Mouse (Mus musculus) CH12.LX (cell line): ENCODE results near the gene Tspo2. TPM values are rescaled to one million over a fixed set of nuclear protein-coding genes. Genes with fewer than 3 reads are reported as not detected.

Experiments
- DNase-seq: peaks from one replicate; pipeline ENCODE4 v3.0.0-alpha.2; 2013; ENCODE audit errors: extremely low read depth
- H3K27ac ChIP-seq: 2 replicates; pipeline ENCODE4 v1.5.1; 2012; ENCODE audit warnings: low read depth, mild to moderate bottlenecking, control low read depth, moderate library complexity; ENCODE audit not compliant: insufficient read depth
- H3K27me3 ChIP-seq: replicated peaks from 2 replicates; pipeline ENCODE3; 2012; ENCODE audit warnings: inconsistent platforms
- H3K36me3 ChIP-seq, 2 experiments: replicated peaks in 1 of 2; 2 replicates each; pipeline versions ENCODE3 to v1.6.1; 2012; ENCODE audit warnings: inconsistent platforms in 1 of 2, low read length in 1 of 2, mild to moderate bottlenecking in 1 of 2, mixed read lengths in 1 of 2, moderate library complexity in 1 of 2; ENCODE audit not compliant: control insufficient read depth in 1 of 2, insufficient read depth in 1 of 2
- H3K4me1 ChIP-seq, 2 experiments: 2 replicates each; pipeline ENCODE4 v1.6.1; 2012; ENCODE audit warnings: inconsistent platforms in 1 of 2, moderate library complexity in 1 of 2; ENCODE audit not compliant: insufficient read depth in 2 of 2, control insufficient read depth in 1 of 2
- H3K4me2 ChIP-seq: 2 replicates; pipeline ENCODE4 v1.6.1; 2012; ENCODE audit warnings: low read depth, mild to moderate bottlenecking, control low read depth; ENCODE audit not compliant: poor library complexity, insufficient read depth, severe bottlenecking
- H3K4me3 ChIP-seq, 3 experiments: fragments of 150-350 bp in 1 of 3; sonication (generic) in 1 of 3; replicated peaks in 1 of 3; 2 replicates each; pipeline versions ENCODE3 to v1.5.1; 2011 to 2012; ENCODE audit warnings: low read depth in 2 of 3, low read length in 2 of 3, mild to moderate bottlenecking in 2 of 3, moderate library complexity in 2 of 3, control low read depth in 1 of 3, improper control_type of control experiment in 1 of 3, inconsistent platforms in 1 of 3, mixed read lengths in 1 of 3; ENCODE audit not compliant: poor library complexity in 1 of 3
- H3K79me2 ChIP-seq: replicated peaks from 2 replicates; pipeline ENCODE4 v1.6.1; 2012; ENCODE audit warnings: mild to moderate bottlenecking, moderate library complexity; ENCODE audit not compliant: control insufficient read depth, poor library complexity, insufficient read depth, severe bottlenecking; ENCODE audit errors: extremely low read depth
- H3K9ac ChIP-seq: 2 replicates; pipeline ENCODE4 v1.6.1; 2012; ENCODE audit warnings: low read depth, mild to moderate bottlenecking, control low read depth, moderate library complexity; ENCODE audit not compliant: insufficient read depth
- H3K9me3 ChIP-seq: replicated peaks from 2 replicates; pipeline ENCODE3; 2012; ENCODE audit warnings: low read length, inconsistent platforms, mixed read lengths
- BHLHE40 ChIP-seq: IDR thresholded peaks from 2 replicates; pipeline ENCODE4 v1.6.1; 2011; ENCODE audit warnings: mild to moderate bottlenecking, low read depth, low read length, improper control_type of control experiment
- CHD1 ChIP-seq: IDR thresholded peaks from 2 replicates; pipeline ENCODE4 v1.6.1; 2012; ENCODE audit warnings: low read depth, low read length, improper control_type of control experiment, inconsistent platforms
- CTCF ChIP-seq, 2 experiments: IDR thresholded peaks in 1 of 2; conservative IDR thresholded peaks in 1 of 2; 2 replicates each; pipeline ENCODE4 v1.5.1; 2011 to 2012; ENCODE audit warnings: low read depth in 2 of 2, low read length in 2 of 2, improper control_type of control experiment in 1 of 2, inconsistent platforms in 1 of 2, mild to moderate bottlenecking in 1 of 2, moderate library complexity in 1 of 2
- E2F4 ChIP-seq: IDR thresholded peaks from 2 replicates; pipeline ENCODE4 v1.6.1; 2011; ENCODE audit warnings: low read depth, low read length, improper control_type of control experiment; ENCODE audit not compliant: insufficient replicate concordance
- EP300 ChIP-seq: IDR thresholded peaks from 2 replicates; pipeline ENCODE4 v1.6.1; 2011; ENCODE audit warnings: low read length, improper control_type of control experiment
- JUND ChIP-seq: conservative IDR thresholded peaks from 2 replicates; pipeline ENCODE4 v1.6.1; 2011; ENCODE audit warnings: low read depth, low read length, improper control_type of control experiment
- MAFK ChIP-seq: IDR thresholded peaks from 2 replicates; pipeline ENCODE4 v1.6.1; 2011; ENCODE audit warnings: low read length, improper control_type of control experiment; ENCODE audit not compliant: insufficient replicate concordance
- MXI1 ChIP-seq: IDR thresholded peaks from 2 replicates; pipeline ENCODE4 v1.6.1; 2011; ENCODE audit warnings: mild to moderate bottlenecking, low read depth, low read length, improper control_type of control experiment
- POLR2AphosphoS2 ChIP-seq: IDR thresholded peaks from 2 replicates; pipeline ENCODE4 v1.6.1; 2011; ENCODE audit warnings: low read depth, low read length, improper control_type of control experiment
- RAD21 ChIP-seq: IDR thresholded peaks from 2 replicates; pipeline ENCODE4 v1.6.1; 2011; ENCODE audit warnings: low read depth, mild to moderate bottlenecking, low read length, improper control_type of control experiment, moderate library complexity
- RCOR1 ChIP-seq: conservative IDR thresholded peaks from 2 replicates; pipeline ENCODE4 v1.6.1; 2012; ENCODE audit warnings: low read depth, mild to moderate bottlenecking, inconsistent platforms, low read length, improper control_type of control experiment
- SIN3A ChIP-seq: IDR thresholded peaks from 2 replicates; pipeline ENCODE4 v1.6.1; 2012; ENCODE audit warnings: low read length, improper control_type of control experiment, inconsistent platforms
- ZKSCAN1 ChIP-seq: IDR thresholded peaks from 2 replicates; pipeline ENCODE4 v1.6.1; 2012; ENCODE audit warnings: low read depth, inconsistent platforms, low read length, improper control_type of control experiment, borderline replicate concordance
- dilution Hi-C: fragments of 300-500 bp; cut with MboI; formaldehyde crosslinking; loops from 2 replicates; pipeline ENCODE4 v1.14.3; 2020; ENCODE audit warnings: low sequenced_read_pairs; ENCODE audit not compliant: extremely low pct_unique_long_range_greater_than_20kb, extremely low pct_ligation_motif_present
- in situ Hi-C: fragments of 300-500 bp; cut with MboI; formaldehyde crosslinking; loops from 3 replicates; pipeline ENCODE4 v1.14.3; 2019; ENCODE audit warnings: low sequenced_read_pairs, low pct_ligation_motif_present, low pct_unique_long_range_greater_than_20kb, mixed read lengths
- polyA plus RNA-seq: library from polyadenylated mRNA; unstranded; fragments of >175 nt; gene quantifications from 2 replicates; pipeline ENCODE4 v1.2.1, GENCODE M21; 2012; ENCODE audit warnings: low read depth; ENCODE audit not compliant: insufficient read length
- total RNA-seq, 2 experiments: library from RNA; depleted of rRNA; stranded (reverse); fragments of 300-350 nt in 1 of 2; fragments of >200 nt in 1 of 2; gene quantifications; 2 replicates each; pipeline ENCODE4 v1.2.3; 2012 to 2014

Gene Tspo2
- total and polyA plus RNA-seq, 3 experiments, result not detected

- Histone ChIP-seq H3K79me2 (peaks cover 12% of the 10 kb centered on the region; the same call in 1 of the 2 replicates), H3K4me1 (peaks cover 3 to 26% of the 10 kb centered on the region in 2 experiments; a peak in 2 of 4 replicates), H3K4me2 (no peak overlapping the region), H3K27ac (no peak overlapping the region), H3K9me3 (no peaks in the 10 kb centered on the region), H3K9ac (no peak overlapping the region), H3K27me3 (no peaks in the 10 kb centered on the region), H3K36me3 (peaks cover 40 to 79% of the 10 kb centered on the region in 2 experiments), H3K4me3 (no peak overlapping the region)
- in situ Hi-C loops (no loop called here), dilution Hi-C loops (no loop called here)
- no peak for DNase-seq
- TF ChIP-seq E2F4, result no peak
- no peak for TF ChIP-seq ZKSCAN1
- no peak for TF ChIP-seq JUND
- no peak for TF ChIP-seq CTCF (conservative IDR thresholded peaks at IDR 0.05 in 1 of 2, IDR thresholded peaks at IDR 0.05 in 1 of 2; ENCODE audit: low read depth in 2 of 2, low read length in 2 of 2)
- no peak for TF ChIP-seq MXI1
These were observed 35.3 kb downstream of the Tspo2 start for GRCm38 (mm10) chr17:48416011-48416410.

DNA sequence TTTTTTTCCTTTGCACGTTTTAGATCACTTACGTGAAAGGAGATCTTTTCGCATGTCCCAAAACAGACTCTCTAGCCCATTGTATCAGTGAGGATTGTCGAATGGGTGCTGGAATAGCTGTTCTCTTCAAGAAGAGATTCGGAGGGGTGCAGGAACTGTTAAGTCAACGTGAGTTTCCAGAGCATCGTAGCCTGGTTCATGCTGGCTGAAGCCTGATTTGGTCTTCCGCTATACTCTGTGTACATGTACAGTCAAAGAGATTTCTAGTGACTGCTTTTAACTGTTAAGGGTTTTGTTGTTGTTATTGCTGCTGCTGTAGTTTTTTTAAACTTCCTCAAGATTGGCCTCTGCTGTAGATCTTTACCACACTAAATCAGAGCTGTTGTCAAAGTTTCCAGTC is 40.1 kb downstream of the Tspo2 start:
- Histone ChIP-seq H3K4me3 (peak overlapping the region; percentile 61 to 93 (median 86)), H3K27me3 (no peaks in the 10 kb centered on the region), H3K4me1 (peaks cover 7 to 34% of the 10 kb centered on the region in 2 experiments), H3K4me2 (peak overlapping the region; percentile 97), H3K9ac (peak overlapping the region; percentile 97), H3K27ac (no peak overlapping the region), H3K79me2 (peaks cover 38% of the 10 kb centered on the region), H3K9me3 (no peaks in the 10 kb centered on the region), H3K36me3 (peaks cover 26 to 55% of the 10 kb centered on the region in 2 experiments)
- in situ Hi-C loops (no loop called here), dilution Hi-C loops (no loop called here)
- TF ChIP-seq CTCF (conservative IDR thresholded peaks at IDR 0.05 in 1 of 2, IDR thresholded peaks at IDR 0.05 in 1 of 2; ENCODE audit: low read depth in 2 of 2, low read length in 2 of 2), result no peak
- no peak for TF ChIP-seq BHLHE40
- no peak for TF ChIP-seq RCOR1
- TF ChIP-seq MAFK, result no peak
- no peak for DNase-seq

DNA sequence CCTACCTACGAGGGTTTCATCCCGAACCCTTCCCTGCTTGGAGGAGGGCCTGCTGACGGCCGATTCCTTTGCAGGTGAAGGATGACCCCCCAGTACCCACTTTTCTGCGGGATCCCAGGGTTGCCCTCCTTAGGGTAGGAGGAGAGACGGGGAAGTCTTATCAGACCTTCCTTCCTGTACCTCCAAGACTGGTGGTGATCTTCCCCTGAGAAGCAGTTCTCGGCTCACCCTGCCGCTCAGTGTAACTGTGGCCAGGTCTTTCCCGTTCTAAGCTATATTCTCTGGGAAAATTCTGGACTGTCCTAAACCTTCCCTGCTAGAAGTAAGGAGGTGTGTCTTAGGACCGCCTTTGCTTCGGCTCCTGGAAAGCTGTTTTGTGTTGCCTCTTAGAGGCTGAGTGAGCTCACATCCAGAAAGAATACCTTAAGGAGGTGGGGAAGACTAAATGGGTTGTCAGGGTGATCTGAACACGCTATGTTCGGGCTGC is 41.0 kb downstream of the Tspo2 start:
- peak overlapping the region; percentile 61 to 93 (median 86) for H3K4me3 ChIP-seq
- H3K36me3 ChIP-seq, result peaks cover 19 to 54% of the 10 kb centered on the region in 2 experiments
- no peaks in the 10 kb centered on the region for H3K27me3 ChIP-seq
- TF ChIP-seq E2F4 (no peak), RAD21 (no peak), EP300 (no peak), POLR2AphosphoS2 (no peak; the same call in 1 of the 2 replicates), SIN3A (0 out of 2 replicates have a peak, but pooled peaks have one; percentile 14), CHD1 (0 out of 2 replicates have a peak, but pooled peaks have one; percentile 10)
- TF ChIP-seq, all 38 proteins: peak for 2
- Histone ChIP-seq H3K9ac (peak overlapping the region; percentile 97), H3K27ac (peak overlapping the region; percentile 89), H3K4me1 (peaks cover 10 to 43% of the 10 kb centered on the region in 2 experiments), H3K4me2 (peak overlapping the region; percentile 47), H3K9me3 (no peaks in the 10 kb centered on the region), H3K79me2 (peaks cover 46% of the 10 kb centered on the region)
- dilution Hi-C loops, result no loop called here
- DNase-seq, result no peak
- in situ Hi-C loops, result no loop called here
